Mouse (Mus musculus): ENCODE measurements around the gene Psme2. TPM values are rescaled to one million over a fixed set of nuclear protein-coding genes. Genes with fewer than 3 reads are reported as not detected.

Psme2 gene
- polyA plus RNA-seq (2015; fragmentation: Nextera tagmentation; extraction: Ambion mirVana) = 281 and 286 TPM in 2 replicates

DNA sequence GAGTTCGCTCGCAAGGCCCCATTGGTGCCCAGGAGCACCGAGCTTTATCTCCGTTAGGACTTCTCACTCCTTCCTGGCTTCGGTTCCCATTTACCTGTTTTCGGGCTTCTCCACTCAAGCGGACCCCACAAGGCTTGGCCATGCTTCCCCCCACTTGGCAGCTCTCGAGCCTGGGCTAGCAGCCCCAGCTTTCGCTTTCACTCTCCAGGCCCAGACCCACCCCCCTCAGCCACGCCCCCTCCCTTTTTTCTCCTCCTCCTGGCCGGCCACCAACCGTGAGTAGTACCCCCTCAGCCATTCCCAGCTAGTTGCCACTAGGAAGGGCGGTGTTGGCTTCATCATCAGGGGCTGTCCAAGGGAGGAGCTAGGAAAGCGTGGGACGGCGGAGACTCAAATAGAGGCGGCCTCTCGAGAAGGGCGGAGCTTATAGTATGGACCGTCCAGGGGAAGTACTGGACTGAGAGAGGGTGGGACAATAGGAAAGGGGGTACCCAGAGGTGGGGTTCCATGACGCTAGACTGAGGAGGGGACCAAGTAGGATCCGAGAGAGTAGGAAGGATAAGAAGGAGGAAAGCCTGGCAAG, at the start of gene Psme2:
Psme2 (minus strand) TSS at position 366 of the 583 bp plus-strand sequence.
- H3K27me3 ChIP-seq (ENCODE audit: insufficient read depth, low read length) = no peaks in the 10 kb centered on the region
- H3K4me2 ChIP-seq (ENCODE audit: low read length) = peak within 1 kb of the TSS; percentile 96
- peak within 1 kb of the TSS; percentile 92 for H3K9ac ChIP-seq (ENCODE audit: low read depth, low read length)
- peak within 1 kb of the TSS; percentile 99 for H3K27ac ChIP-seq
- peaks cover 22% of the 10 kb centered on the region for H3K36me3 ChIP-seq (ENCODE audit: insufficient read depth, low read length)
- ATAC-seq (replicated peaks; ENCODE audit: low FRiP score, low read depth) (peak; percentile 94), DNase-seq (ENCODE audit: low spot score) (peak; percentile 100)
- 0 out of 2 replicates have a peak, but pooled peaks have one; percentile 26 for TF ChIP-seq CTCF (IDR thresholded peaks at IDR 0.05; ENCODE audit: low read depth)
- H3K4me3 ChIP-seq (replicated peaks; ENCODE audit: low read depth, low read length) = peak within 1 kb of the TSS; percentile 94
- no peaks in the 10 kb centered on the region for H3K9me3 ChIP-seq (replicated peaks; ENCODE audit: low read length)
- WGBS = under 1% methylated on average over 22 of the region's 22 CpGs
- H3K4me1 ChIP-seq (replicated peaks; ENCODE audit: insufficient read depth, low read length) = peaks cover 15% of the 10 kb centered on the region; the same call in 1 of the 2 replicates

DNA sequence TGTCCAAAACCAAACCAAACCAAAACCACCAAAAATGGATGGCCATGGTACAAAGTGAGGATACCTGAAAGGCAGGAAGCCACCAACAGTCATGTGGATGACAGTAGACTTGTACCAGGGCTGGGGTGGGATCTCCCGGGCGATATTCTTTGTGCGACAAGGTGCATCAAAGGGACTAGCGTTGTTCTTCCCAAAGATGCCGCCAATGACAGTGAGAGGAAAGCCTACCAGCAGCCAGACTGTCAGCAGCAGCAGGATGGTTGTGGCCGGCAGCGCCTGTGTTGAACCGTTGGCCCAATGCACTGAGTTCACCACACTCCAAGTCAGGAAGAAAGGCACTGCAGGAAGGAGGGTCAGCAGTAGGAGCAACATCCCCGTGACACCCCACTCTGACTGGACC, 46.9 kb upstream of the Psme2 start, which contains the start of gene Gm49378:
Gm49378 (minus strand) TSS at position 101 of the 400 bp plus-strand sequence.
- WGBS = 95% methylated on average over 9 of the region's 9 CpGs

GRCm38 (mm10) chr14:55635523-55636007, 44.7 kb upstream of the Psme2 start, which contains the start of gene Ipo4:
TSS of gene Ipo4 (minus strand) at chr14:55635957.
- under 1% methylated on average over 33 of the region's 33 CpGs for WGBS
- Histone ChIP-seq H3K36me3 (ENCODE audit: insufficient read depth, low read length) (peaks cover 57% of the 10 kb centered on the region), H3K4me1 (replicated peaks; ENCODE audit: insufficient read depth, low read length) (no peaks in the 10 kb centered on the region), H3K4me2 (ENCODE audit: low read length) (peak within 1 kb of the TSS; percentile 66), H3K27ac (no peak within 1 kb of the TSS; the same call in 1 of the 2 replicates), H3K4me3 (replicated peaks; ENCODE audit: low read depth, low read length) (peak within 1 kb of the TSS; percentile 53), H3K9ac (ENCODE audit: low read depth, low read length) (peak within 1 kb of the TSS; percentile 66), H3K9me3 (replicated peaks; ENCODE audit: low read length) (no peaks in the 10 kb centered on the region), H3K27me3 (ENCODE audit: insufficient read depth, low read length) (no peaks in the 10 kb centered on the region)
- ATAC-seq (replicated peaks; ENCODE audit: low FRiP score, low read depth) (peak; percentile 84), DNase-seq (ENCODE audit: low spot score) (peak; percentile 96)
- TF ChIP-seq CTCF (IDR thresholded peaks at IDR 0.05; ENCODE audit: low read depth) = no peak

More for the DNA sequence above, 46.9 kb upstream of the Psme2 start, which contains the start of gene Gm49378:
- H3K27me3 ChIP-seq (ENCODE audit: insufficient read depth, low read length) = no peaks in the 10 kb centered on the region
- H3K27ac ChIP-seq = no peak within 1 kb of the TSS
- TF ChIP-seq CTCF (IDR thresholded peaks at IDR 0.05; ENCODE audit: low read depth) = no peak
- H3K4me1 ChIP-seq (replicated peaks; ENCODE audit: insufficient read depth, low read length) = peaks cover 7% of the 10 kb centered on the region
- no peak for ATAC-seq (replicated peaks; ENCODE audit: low FRiP score, low read depth)
- peaks cover 47% of the 10 kb centered on the region for H3K36me3 ChIP-seq (ENCODE audit: insufficient read depth, low read length)
- H3K4me2 ChIP-seq (ENCODE audit: low read length) = no peak within 1 kb of the TSS
- H3K9ac ChIP-seq (ENCODE audit: low read depth, low read length) = no peak within 1 kb of the TSS
- no peaks in the 10 kb centered on the region for H3K9me3 ChIP-seq (replicated peaks; ENCODE audit: low read length)
- no peak for DNase-seq (ENCODE audit: low spot score)
- H3K4me3 ChIP-seq (replicated peaks; ENCODE audit: low read depth, low read length) = no peak within 1 kb of the TSS

DNA sequence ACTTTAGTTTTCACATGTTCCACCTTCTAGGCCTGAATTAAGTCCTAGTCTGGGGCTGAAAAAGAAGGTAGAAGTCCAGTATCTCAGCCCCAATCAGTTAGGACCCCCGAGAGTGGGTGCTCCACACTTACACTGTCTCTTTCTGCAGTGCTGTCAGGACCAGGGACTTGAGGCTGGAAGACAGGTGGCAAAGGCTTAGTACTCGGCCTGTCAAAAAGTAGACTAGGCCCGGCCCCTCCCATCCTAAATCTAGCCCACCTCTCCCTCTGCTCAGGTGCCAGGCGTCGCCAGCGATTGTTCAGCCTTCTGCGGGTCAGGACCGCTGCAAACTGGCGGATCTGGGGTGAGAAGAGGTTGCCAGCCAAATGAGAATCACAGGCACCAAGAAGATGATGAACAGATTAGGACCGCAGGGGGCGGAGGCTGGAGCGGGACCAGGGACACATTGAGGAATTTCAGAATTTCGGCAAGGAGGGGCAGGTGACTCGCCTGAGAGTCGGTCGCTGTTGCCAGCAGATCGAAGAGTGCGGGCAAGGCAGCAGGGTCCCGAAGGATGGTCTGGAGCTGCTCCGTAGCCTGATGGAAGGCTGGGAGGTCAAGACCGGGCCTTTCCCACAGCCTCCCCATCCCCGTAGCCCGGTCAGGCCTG, 44.1 kb upstream of the Psme2 start:
- Histone ChIP-seq H3K27me3 (ENCODE audit: insufficient read depth, low read length) (no peaks in the 10 kb centered on the region), H3K9me3 (replicated peaks; ENCODE audit: low read length) (no peaks in the 10 kb centered on the region), H3K9ac (ENCODE audit: low read depth, low read length) (peak overlapping the region; percentile 66), H3K27ac (no peak overlapping the region; the same call in 1 of the 2 replicates), H3K36me3 (ENCODE audit: insufficient read depth, low read length) (peaks cover 57% of the 10 kb centered on the region), H3K4me2 (ENCODE audit: low read length) (peak overlapping the region; percentile 66), H3K4me3 (replicated peaks; ENCODE audit: low read depth, low read length) (peak overlapping the region; percentile 53), H3K4me1 (replicated peaks; ENCODE audit: insufficient read depth, low read length) (no peaks in the 10 kb centered on the region)
- DNase-seq (ENCODE audit: low spot score) (peak; percentile 34), ATAC-seq (replicated peaks; ENCODE audit: low FRiP score, low read depth) (peak; percentile 10; the same call in 1 of the 2 replicates)
- WGBS = 4% methylated on average over 23 of the region's 23 CpGs
- TF ChIP-seq CTCF (IDR thresholded peaks at IDR 0.05; ENCODE audit: low read depth) = no peak

DNA sequence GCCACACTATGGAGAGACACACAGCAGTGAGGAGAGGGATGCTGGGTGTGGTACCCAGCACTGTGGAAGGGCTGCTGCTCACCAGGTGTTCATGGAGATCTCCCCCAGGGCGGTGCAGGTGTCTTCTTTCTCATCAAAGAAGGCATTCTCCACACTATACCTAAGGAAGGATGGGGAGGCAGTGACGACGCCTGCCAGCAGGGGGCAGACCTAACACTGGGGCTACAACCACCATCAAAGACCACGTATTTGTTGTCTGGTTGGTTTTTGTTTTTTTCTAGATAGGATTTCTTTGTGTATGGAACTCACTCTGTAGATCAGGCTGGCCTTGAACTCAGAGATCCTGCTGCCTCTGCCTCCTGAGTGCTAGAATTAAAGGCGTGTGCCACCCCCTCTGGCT, 38.4 kb upstream of the Psme2 start:
- no peak overlapping the region for H3K4me2 ChIP-seq (ENCODE audit: low read length)
- no peaks in the 10 kb centered on the region for H3K27me3 ChIP-seq (ENCODE audit: insufficient read depth, low read length)
- ATAC-seq (replicated peaks; ENCODE audit: low FRiP score, low read depth) = no peak
- no peaks in the 10 kb centered on the region for H3K9me3 ChIP-seq (replicated peaks; ENCODE audit: low read length)
- 51% methylated on average over 5 of the region's 5 CpGs for WGBS
- H3K4me1 ChIP-seq (replicated peaks; ENCODE audit: insufficient read depth, low read length) = no peaks in the 10 kb centered on the region
- H3K9ac ChIP-seq (ENCODE audit: low read depth, low read length) = no peak overlapping the region
- H3K4me3 ChIP-seq (replicated peaks; ENCODE audit: low read depth, low read length) = no peak overlapping the region
- TF ChIP-seq CTCF (IDR thresholded peaks at IDR 0.05; ENCODE audit: low read depth) = peak; percentile 76
- peak; percentile 27 for DNase-seq (ENCODE audit: low spot score)
- H3K27ac ChIP-seq = no peak overlapping the region
- peaks cover 86% of the 10 kb centered on the region for H3K36me3 ChIP-seq (ENCODE audit: insufficient read depth, low read length)

DNA sequence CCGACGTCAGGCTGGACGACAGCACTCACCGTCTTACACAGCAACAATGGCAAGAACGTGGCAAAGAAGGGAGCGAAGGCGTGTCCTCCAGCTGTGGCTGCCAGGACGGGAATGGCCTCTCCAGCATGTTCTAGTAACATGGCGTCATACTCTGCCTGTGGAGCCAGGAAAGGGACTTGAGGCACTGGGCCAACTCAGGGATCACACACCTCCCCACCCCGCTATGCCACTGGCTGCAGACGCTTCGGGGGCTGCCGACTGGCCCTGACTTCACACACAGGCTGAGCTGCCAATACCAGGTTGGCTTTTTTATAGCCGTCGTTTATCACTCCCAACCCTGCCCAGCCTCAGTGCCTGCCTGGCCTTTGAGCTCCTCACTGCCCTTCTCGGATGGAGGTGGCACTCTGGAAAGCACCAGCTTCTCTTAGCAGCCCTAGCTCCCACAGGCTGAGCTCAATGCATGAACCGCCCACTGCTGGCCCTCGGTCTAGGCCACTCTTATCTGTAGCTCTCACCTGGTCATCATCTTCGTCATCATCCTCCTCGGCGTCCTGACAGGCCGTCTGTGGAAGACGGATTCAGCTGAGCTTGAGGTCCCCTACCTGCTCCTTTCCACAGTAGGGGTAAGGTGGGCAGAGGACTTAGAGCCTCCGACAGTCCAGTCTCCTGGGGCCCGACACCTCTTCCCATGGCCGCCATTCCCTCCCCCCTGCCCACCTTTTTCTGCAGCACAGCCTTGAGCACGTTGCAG, 37.3 kb upstream of the Psme2 start:
- no peak for TF ChIP-seq CTCF (IDR thresholded peaks at IDR 0.05; ENCODE audit: low read depth)
- no peak overlapping the region for H3K4me3 ChIP-seq (replicated peaks; ENCODE audit: low read depth, low read length)
- H3K27me3 ChIP-seq (ENCODE audit: insufficient read depth, low read length) = no peaks in the 10 kb centered on the region
- ATAC-seq (replicated peaks; ENCODE audit: low FRiP score, low read depth) (no peak), DNase-seq (ENCODE audit: low spot score) (no peak)
- no peaks in the 10 kb centered on the region for H3K4me1 ChIP-seq (replicated peaks; ENCODE audit: insufficient read depth, low read length)
- H3K36me3 ChIP-seq (ENCODE audit: insufficient read depth, low read length) = peaks cover 82% of the 10 kb centered on the region
- 72% methylated on average over 27 of the region's 27 CpGs for WGBS
- no peaks in the 10 kb centered on the region for H3K9me3 ChIP-seq (replicated peaks; ENCODE audit: low read length)
- H3K9ac ChIP-seq (ENCODE audit: low read depth, low read length) = no peak overlapping the region
- no peak overlapping the region for H3K4me2 ChIP-seq (ENCODE audit: low read length)
- no peak overlapping the region for H3K27ac ChIP-seq
